Mouse (Mus musculus) right cerebral cortex, adult 2 months (tissue): ENCODE measurements around the gene Gpr89.

Experiments used
- DNase-seq, 2 experiments: peaks; one replicate each; pipeline ENCODE4 v3.0.0; 2021 to 2022; ENCODE audit warnings: low spot score in 2 of 2

Gene Gpr89

DNA sequence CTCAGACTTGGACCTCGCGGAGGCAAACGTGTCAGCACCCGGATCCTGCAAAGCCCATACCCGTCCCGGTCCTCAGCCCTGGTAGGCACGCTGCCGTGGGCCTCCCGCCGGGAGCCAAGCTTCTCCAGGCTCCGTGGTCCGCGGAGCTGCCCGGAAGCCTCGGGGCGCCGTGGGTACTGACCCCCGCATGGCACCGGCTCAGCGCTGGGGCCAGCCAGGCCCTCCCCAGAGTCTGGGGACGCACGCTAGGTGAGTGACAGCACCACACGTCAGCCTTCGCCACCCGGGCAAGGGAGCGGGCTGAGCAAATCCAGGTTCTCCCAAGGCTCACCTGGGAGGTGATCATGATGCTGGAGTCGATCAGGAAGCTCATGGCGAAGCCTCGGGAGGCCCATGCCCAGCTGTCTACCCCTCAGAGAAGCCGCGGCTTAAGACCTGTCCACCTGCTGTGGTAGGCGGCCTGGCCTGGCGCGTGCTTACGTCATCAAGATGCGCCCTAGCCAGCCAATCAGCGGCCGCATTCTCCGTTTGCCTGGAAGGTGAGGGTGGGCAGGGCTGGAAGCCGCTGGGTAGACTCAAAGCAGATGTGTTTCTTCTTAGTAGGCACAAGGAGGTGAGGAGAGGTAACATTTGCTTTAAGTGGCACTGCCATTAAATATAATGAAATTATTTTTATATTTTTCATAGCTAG lies at the start of gene Gpr89:
Gpr89 (minus strand) TSS at position 496 of the 691 bp plus-strand sequence.
- peak; percentile 96 to 98 for DNase-seq

- no peak for DNase-seq
Measured at GRCm38 (mm10) chr3:96953489-96954233, 48.5 kb upstream of the Gpr89 start.

DNA sequence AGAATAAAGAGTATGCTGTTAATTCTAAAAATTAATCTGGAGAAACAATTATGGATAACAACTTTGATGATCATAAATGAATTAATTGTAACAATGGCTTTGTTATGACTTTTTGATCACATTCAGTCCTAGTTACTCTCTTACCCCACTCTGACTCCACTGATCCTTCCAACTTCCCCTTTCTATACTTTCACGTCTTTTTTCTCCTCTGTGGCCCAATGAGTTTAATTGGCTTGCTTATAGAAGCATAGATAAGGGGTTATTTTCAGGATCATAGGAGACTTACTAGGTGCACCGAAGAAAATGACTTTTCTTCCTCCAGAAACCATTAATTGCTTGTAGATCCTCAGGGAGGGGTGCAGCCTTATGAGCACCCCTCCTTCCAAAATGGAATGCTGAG lies 37.6 kb upstream of the Gpr89 start:
- no peak for DNase-seq

DNA sequence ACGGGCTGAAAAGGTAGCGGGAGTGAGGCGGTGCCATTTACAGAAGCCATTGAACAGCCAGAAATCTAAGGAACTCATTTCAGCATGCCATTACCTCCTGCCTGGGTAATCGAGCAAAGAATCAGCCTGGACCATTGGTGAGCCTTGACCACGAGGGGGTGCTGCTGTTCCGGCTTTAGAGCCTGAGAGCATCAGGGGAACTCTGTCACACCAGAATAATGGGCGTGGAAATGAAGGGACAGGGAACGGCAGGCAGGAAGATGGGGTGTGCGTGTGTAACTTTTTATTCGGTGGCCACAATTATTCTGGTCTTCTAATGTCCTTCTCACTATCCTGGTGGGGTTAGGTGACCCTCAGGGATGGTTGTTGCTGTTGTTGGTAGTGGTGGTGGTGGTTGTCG lies 33.6 kb upstream of the Gpr89 start:
- peak; percentile 92 to 95 for DNase-seq

GRCm38 (mm10) chr3:96937606-96938005 lies 32.5 kb upstream of the Gpr89 start:
- DNase-seq = peak; percentile 18 to 22

DNA sequence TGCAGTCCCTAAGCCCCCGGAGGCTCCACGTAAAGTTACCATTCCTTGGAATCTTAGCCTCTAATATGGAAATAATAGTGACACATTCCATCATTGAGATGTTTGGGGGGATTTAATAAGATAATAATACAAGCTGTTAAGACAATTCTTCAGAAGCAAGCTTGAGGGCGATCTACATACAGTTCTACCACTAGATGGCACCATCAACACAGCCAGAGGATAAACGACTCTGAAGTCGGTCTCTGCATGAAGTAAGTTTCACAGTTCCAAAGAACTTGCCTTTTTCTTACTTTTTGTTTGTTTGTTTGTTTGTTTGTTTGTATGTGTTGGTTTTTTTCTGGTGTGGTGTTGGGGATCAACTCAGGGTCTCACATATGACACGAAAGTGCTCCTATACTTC lies 31.1 kb upstream of the Gpr89 start:
- peak; percentile 9 to 25 for DNase-seq

DNA sequence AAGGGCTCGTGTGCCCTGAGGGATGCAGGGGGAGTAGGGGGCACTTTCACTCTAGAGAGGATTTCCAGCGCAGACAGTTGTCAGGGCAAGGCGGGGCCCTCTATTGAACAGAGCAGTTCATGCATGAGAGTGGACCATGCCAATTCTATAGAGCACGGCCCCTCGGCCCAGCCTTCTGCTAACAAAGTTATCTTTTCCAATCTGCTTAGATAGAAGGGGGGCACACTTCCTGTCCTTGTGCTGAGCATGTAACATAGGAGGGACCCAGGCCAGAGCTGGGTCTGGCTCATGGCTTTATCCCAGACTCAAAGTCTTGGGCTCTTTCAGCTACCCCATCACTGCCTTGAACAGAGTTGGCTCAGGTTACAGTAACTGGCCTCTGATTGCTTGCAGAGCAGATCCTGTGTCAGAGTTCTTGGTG lies 26.1 kb upstream of the Gpr89 start:
- DNase-seq = no peak

- DNase-seq = no peak
Measured at GRCm38 (mm10) chr3:96925920-96926319, 20.8 kb upstream of the Gpr89 start, which contains the start of gene Gja8. Gene Gja8, minus strand, starts transcription at chr3:96926020.

GRCm38 (mm10) chr3:96924631-96925030 lies 19.5 kb upstream of the Gpr89 start:
- no peak for DNase-seq

- no peak for DNase-seq
Measured at GRCm38 (mm10) chr3:96920991-96921390, 15.8 kb upstream of the Gpr89 start.

GRCm38 (mm10) chr3:96905592-96905991 lies 446 bp upstream of the Gpr89 start:
- DNase-seq = no peak

GRCm38 (mm10) chr3:96904393-96904792 lies 753 bp downstream of the Gpr89 start, which contains the start of gene Gja5:
Gene Gja5, plus strand, starts transcription at chr3:96904693.
- no peak for DNase-seq

DNA sequence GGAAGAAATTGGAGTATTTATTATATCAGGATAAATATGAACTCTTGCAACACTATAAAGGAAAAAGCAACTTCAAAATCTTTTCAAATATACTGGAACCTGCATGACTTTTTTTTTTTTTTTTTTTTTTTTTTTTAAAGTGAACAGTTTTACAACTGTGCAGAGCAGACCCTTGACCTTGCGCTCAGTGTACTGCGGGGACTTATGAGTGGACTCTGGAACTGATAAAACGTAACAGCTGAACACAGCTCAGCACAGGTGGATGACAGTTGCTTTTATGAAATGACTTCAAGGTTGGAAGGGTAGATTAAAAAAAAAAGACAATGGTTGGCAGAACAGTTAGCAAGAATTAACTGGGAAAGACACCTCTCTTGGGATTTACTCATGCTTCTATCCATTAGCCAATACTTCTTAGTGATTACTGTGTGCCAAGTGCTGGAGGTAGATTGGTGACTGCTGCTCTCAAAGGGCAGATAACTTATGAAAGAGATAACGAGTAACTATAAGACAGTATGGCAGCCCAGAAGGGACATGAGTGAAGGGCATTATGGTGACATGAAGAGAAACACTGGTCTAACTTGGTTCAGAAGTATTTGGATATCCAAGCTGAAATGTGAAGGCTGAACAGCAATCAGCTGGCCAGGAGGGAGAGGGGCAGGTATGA lies 2.7 kb downstream of the Gpr89 start:
- no peak for DNase-seq

DNA sequence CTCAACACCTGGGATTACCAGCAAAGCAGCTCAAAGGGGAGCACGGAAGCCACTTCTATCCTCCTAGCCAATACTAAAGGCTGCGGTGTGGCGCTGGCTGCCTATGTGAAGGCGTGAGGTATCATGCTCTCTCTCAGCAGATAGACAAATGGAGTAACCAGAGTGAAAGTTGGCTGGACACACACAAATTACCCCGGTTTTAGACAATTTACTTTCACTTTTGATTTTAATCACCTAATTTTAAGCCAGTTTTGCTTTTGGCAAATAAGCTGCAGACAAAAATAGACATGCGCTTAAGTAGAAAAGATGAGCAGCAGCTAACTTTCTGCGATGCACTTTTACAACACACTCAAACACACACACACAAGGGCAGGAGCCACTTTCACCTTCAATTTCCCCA lies 21.5 kb downstream of the Gpr89 start:
- DNase-seq = no peak

- no peak for DNase-seq
Measured at GRCm38 (mm10) chr3:96882061-96882849, 22.9 kb downstream of the Gpr89 start.

DNA sequence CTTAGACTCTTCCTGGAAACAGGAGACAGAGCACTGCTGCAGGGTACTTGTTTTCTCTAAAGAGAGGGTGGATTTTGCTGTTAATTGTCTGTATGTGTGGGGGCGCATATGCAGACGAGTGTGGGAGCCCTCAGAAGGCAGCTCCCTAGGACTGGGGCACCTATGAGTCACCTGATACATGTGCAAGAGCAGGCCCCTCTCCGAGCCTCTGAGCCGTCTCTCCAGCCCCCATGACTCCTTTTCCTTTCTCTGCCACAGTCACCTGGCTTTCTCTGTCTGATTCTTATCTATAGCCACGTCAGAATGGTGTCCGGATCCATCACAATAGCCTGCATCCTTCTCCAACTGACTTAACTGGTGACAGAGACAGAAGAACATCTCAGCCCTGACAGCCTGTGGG lies 23.6 kb downstream of the Gpr89 start:
- DNase-seq = peak; percentile 34 to 46

- DNase-seq = no peak
Measured at GRCm38 (mm10) chr3:96880385-96880784, 24.8 kb downstream of the Gpr89 start.

DNA sequence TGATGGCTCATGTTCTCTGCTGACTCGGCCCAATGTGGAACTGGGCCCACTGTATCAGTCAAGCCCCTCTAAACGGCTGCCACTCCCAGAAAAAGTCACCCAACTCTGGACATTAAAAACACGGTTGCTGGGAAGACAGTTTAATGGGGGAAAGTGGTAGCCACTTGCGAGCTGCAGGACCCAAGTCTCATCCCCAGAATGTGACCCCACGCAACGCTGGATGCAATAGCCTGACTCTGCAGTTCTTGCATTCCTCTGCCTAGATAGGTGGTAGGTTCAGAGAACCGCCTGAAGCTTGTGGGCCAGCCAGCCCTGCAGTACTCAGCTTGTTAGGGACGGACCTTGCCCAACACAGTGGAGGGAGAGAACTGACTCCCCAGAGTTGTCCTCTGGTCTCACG lies 25.6 kb downstream of the Gpr89 start:
- DNase-seq = no peak

DNA sequence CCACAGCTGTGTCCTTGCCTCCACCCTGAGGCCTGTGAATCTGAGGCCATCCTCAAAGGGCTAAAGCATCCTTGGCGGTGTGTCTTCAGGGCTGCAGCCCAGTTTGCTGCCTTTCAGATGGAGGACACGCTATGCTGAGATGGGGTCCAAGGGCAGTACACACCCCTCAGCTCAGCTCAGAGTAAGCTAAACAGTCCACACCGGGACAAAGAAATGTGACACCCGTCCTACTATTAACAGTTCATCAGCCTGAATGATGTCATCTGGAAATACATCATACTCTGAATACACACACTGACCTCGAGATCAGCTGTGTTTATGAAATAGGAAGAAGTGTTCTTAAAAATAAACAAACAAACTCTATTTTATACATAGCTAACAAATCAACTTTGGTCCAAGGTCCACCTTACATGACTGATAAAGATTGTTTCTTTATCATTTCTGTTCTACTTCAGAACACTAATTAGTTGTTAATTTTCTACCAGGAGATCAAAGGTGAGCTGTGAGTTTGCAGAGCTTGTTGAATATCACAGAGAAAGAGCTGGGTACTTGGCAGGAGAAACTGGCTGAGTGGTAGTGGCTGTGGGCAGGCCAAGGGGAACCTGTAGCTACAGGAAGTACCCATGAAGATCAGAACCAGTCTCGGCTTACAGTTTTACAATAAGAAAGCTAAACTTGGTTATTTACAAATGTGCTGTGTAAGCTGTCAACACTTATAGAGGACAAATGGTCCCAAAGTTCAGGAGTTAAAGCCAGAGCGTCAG lies 30.2 kb downstream of the Gpr89 start:
- DNase-seq = no peak

- no peak for DNase-seq
Measured at GRCm38 (mm10) chr3:96872501-96872900, 32.6 kb downstream of the Gpr89 start.

DNA sequence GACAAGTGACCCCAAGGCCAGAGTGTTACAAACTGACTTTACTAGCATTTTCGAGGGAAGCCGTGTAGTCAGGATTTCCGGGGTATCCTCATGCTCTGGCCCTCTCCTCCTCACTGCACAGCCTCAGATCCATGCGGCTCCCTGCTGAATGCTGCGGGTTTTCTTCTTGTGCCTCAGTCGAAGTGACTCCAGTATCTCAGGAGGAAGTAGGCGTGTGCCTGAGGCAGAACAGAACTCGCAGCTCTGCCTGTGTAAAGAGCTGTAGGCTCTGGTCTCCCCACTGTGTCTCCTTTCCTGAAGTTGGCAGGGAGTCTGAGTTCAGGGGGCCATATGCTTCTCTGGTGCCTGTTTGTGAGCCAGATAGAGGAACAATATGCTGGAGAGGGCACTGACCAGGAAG lies 34.1 kb downstream of the Gpr89 start:
- DNase-seq = no peak
